Mouse (Mus musculus): ENCODE measurements around the gene Gm10322. TPM values are rescaled to one million over a fixed set of nuclear protein-coding genes. Genes with fewer than 3 reads are reported as not detected.

Gm10322 gene
- total and polyA plus RNA-seq, 3 experiments = not detected

- Histone ChIP-seq H3K36me3 (replicated peaks) (no peaks in the 10 kb centered on the region), H3K4me3 (ENCODE audit: low read depth, low read length) (no peak overlapping the region), H3K4me1 (ENCODE audit: insufficient read depth, low read depth, low read length) (0 out of 2 replicates have a peak, but pooled peaks cover 4% of the 10 kb centered on the region), H3K27me3 (ENCODE audit: insufficient read depth, low read length) (no peaks in the 10 kb centered on the region), H3K9me3 (replicated peaks) (no peaks in the 10 kb centered on the region)
- no peak for ATAC-seq (ENCODE audit: extremely low read depth, insufficient number of reproducible peaks, low FRiP score, poor library complexity, severe bottlenecking)
- DNase-seq (ENCODE audit: low spot score) = no peak
- TF ChIP-seq GATA1 (IDR thresholded peaks at IDR 0.05; ENCODE audit: borderline replicate concordance, low read length) (no peak), POLR2AphosphoS5 (IDR thresholded peaks at IDR 0.05; ENCODE audit: insufficient replicate concordance, low read depth, low read length) (no peak), TAL1 (conservative IDR thresholded peaks at IDR 0.05; ENCODE audit: low read depth, low read length) (no peak), GATA2 (IDR thresholded peaks at IDR 0.05; ENCODE audit: borderline replicate concordance, low read depth, low read length) (no peak), CTCF (IDR thresholded peaks at IDR 0.05; ENCODE audit: low read depth, low read length) (no peak)
Measured at GRCm38 (mm10) chr10:59637596-59638124, 21.8 kb downstream of the Gm10322 start.

- Histone ChIP-seq H3K27me3 (ENCODE audit: insufficient read depth, low read length) (no peaks in the 10 kb centered on the region), H3K4me3 (ENCODE audit: low read depth, low read length) (no peak overlapping the region), H3K4me1 (ENCODE audit: insufficient read depth, low read depth, low read length) (peaks cover 8% of the 10 kb centered on the region), H3K9me3 (replicated peaks) (no peaks in the 10 kb centered on the region), H3K36me3 (replicated peaks) (no peaks in the 10 kb centered on the region)
- TF ChIP-seq TAL1 (conservative IDR thresholded peaks at IDR 0.05; ENCODE audit: low read depth, low read length) (no peak), POLR2AphosphoS5 (IDR thresholded peaks at IDR 0.05; ENCODE audit: insufficient replicate concordance, low read depth, low read length) (no peak), GATA1 (IDR thresholded peaks at IDR 0.05; ENCODE audit: borderline replicate concordance, low read length) (no peak), CTCF (IDR thresholded peaks at IDR 0.05; ENCODE audit: low read depth, low read length) (no peak), GATA2 (IDR thresholded peaks at IDR 0.05; ENCODE audit: borderline replicate concordance, low read depth, low read length) (no peak)
- DNase-seq (ENCODE audit: low spot score) (no peak), ATAC-seq (ENCODE audit: extremely low read depth, insufficient number of reproducible peaks, low FRiP score, poor library complexity, severe bottlenecking) (no peak)
Measured at GRCm38 (mm10) chr10:59638576-59638975, 22.7 kb downstream of the Gm10322 start.

DNA sequence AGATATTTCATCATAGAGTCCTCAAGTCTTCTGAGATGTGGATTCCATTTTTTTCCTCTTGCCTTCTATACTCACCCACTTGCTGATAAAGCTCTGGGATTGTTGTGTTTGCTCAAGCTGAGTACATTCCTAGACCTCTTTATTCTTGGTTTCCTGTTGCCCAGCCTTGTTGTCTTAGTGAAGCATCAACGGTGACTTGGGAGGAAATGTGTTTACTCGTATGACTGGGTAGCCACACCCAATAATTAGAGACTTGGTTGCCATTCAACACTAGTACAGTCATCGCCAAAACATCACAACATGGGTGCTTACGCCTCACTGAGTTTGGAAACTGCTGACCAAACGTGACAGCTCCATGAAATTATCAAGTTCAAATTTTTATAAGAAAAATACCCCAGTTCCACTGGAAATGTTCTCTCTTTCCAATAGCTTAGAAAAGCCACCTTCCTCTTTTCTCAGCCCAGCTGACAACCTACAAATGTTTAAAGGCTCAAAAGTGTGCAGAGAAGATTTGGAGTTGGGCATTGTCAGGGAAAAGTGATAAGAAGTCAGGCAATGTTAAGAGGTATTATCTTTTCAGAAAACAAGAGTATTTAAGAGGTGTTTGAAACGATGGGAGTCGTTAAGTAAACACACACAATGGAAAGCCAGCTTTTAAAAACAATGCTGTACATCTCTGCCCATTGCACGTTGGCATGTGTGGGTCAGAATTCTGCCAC is 27.0 kb downstream of the Gm10322 start:
- no peak for ATAC-seq (ENCODE audit: extremely low read depth, insufficient number of reproducible peaks, low FRiP score, poor library complexity, severe bottlenecking)
- Histone ChIP-seq H3K36me3 (replicated peaks) (no peaks in the 10 kb centered on the region), H3K27me3 (ENCODE audit: insufficient read depth, low read length) (no peaks in the 10 kb centered on the region), H3K4me1 (ENCODE audit: insufficient read depth, low read depth, low read length) (peaks cover 12% of the 10 kb centered on the region), H3K9me3 (replicated peaks) (no peaks in the 10 kb centered on the region), H3K4me3 (ENCODE audit: low read depth, low read length) (no peak overlapping the region)
- DNase-seq (ENCODE audit: low spot score) = no peak
- no peak for TF ChIP-seq POLR2AphosphoS5 (IDR thresholded peaks at IDR 0.05; ENCODE audit: insufficient replicate concordance, low read depth, low read length)
- TF ChIP-seq TAL1 (conservative IDR thresholded peaks at IDR 0.05; ENCODE audit: low read depth, low read length) = no peak
- TF ChIP-seq GATA2 (IDR thresholded peaks at IDR 0.05; ENCODE audit: borderline replicate concordance, low read depth, low read length) = no peak
- TF ChIP-seq CTCF (IDR thresholded peaks at IDR 0.05; ENCODE audit: low read depth, low read length) = no peak
- no peak for TF ChIP-seq GATA1 (IDR thresholded peaks at IDR 0.05; ENCODE audit: borderline replicate concordance, low read length)

- Histone ChIP-seq H3K4me1 (ENCODE audit: insufficient read depth, low read depth, low read length) (peaks cover 12% of the 10 kb centered on the region), H3K4me3 (ENCODE audit: low read depth, low read length) (no peak overlapping the region)
Measured at GRCm38 (mm10) chr10:59643645-59644044, 27.8 kb downstream of the Gm10322 start.

DNA sequence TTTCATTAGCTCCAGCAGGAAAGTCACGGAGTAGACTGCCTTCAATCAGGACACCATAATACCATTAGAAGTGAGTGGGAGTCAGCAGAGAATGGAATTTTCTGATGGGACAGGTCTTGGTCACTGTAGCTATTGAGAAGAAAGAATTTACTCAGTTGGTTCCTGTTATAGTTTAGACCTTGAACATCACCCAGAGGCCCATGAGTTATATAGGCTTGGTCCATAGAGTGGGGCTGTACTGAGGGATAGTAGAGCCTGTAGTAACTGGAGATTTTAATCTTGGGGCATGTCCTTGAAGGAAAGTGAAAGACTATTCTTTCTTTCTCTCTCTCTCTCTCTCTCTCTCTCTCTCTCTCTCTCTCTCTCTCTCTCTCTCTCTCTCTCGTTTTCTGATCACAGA is 28.8 kb downstream of the Gm10322 start:
- TF ChIP-seq GATA2 (IDR thresholded peaks at IDR 0.05; ENCODE audit: borderline replicate concordance, low read depth, low read length) (no peak), TAL1 (conservative IDR thresholded peaks at IDR 0.05; ENCODE audit: low read depth, low read length) (no peak), POLR2AphosphoS5 (IDR thresholded peaks at IDR 0.05; ENCODE audit: insufficient replicate concordance, low read depth, low read length) (no peak), GATA1 (IDR thresholded peaks at IDR 0.05; ENCODE audit: borderline replicate concordance, low read length) (no peak)
- H3K4me3 ChIP-seq (ENCODE audit: low read depth, low read length) = no peak overlapping the region
- H3K9me3 ChIP-seq (replicated peaks) = no peaks in the 10 kb centered on the region

More at GRCm38 (mm10) chr10:59643645-59644044, 27.8 kb downstream of the Gm10322 start:
- ATAC-seq (ENCODE audit: extremely low read depth, insufficient number of reproducible peaks, low FRiP score, poor library complexity, severe bottlenecking) (no peak), DNase-seq (ENCODE audit: low spot score) (no peak)
- TF ChIP-seq CTCF (IDR thresholded peaks at IDR 0.05; ENCODE audit: low read depth, low read length) (no peak), TAL1 (conservative IDR thresholded peaks at IDR 0.05; ENCODE audit: low read depth, low read length) (no peak), GATA2 (IDR thresholded peaks at IDR 0.05; ENCODE audit: borderline replicate concordance, low read depth, low read length) (no peak), GATA1 (IDR thresholded peaks at IDR 0.05; ENCODE audit: borderline replicate concordance, low read length) (no peak), POLR2AphosphoS5 (IDR thresholded peaks at IDR 0.05; ENCODE audit: insufficient replicate concordance, low read depth, low read length) (no peak)
- Histone ChIP-seq H3K9me3 (replicated peaks) (no peaks in the 10 kb centered on the region), H3K36me3 (replicated peaks) (no peaks in the 10 kb centered on the region), H3K27me3 (ENCODE audit: insufficient read depth, low read length) (no peaks in the 10 kb centered on the region)

GRCm38 (mm10) chr10:59645153-59645552 is 29.3 kb downstream of the Gm10322 start:
- no peak overlapping the region for H3K4me3 ChIP-seq (ENCODE audit: low read depth, low read length)
- TF ChIP-seq GATA2 (IDR thresholded peaks at IDR 0.05; ENCODE audit: borderline replicate concordance, low read depth, low read length) (no peak), TAL1 (conservative IDR thresholded peaks at IDR 0.05; ENCODE audit: low read depth, low read length) (no peak), CTCF (IDR thresholded peaks at IDR 0.05; ENCODE audit: low read depth, low read length) (no peak)
- ATAC-seq (ENCODE audit: extremely low read depth, insufficient number of reproducible peaks, low FRiP score, poor library complexity, severe bottlenecking) = no peak
- H3K4me1 ChIP-seq (ENCODE audit: insufficient read depth, low read depth, low read length) = peaks cover 12% of the 10 kb centered on the region
- DNase-seq (ENCODE audit: low spot score) = no peak
- no peaks in the 10 kb centered on the region for H3K27me3 ChIP-seq (ENCODE audit: insufficient read depth, low read length)
- H3K9me3 ChIP-seq (replicated peaks) = no peaks in the 10 kb centered on the region
- no peaks in the 10 kb centered on the region for H3K36me3 ChIP-seq (replicated peaks)

More for the DNA sequence above, 28.8 kb downstream of the Gm10322 start:
- Histone ChIP-seq H3K27me3 (ENCODE audit: insufficient read depth, low read length) (no peaks in the 10 kb centered on the region), H3K36me3 (replicated peaks) (no peaks in the 10 kb centered on the region), H3K4me1 (ENCODE audit: insufficient read depth, low read depth, low read length) (peaks cover 12% of the 10 kb centered on the region)
- ATAC-seq (ENCODE audit: extremely low read depth, insufficient number of reproducible peaks, low FRiP score, poor library complexity, severe bottlenecking) = no peak
- no peak for DNase-seq (ENCODE audit: low spot score)
